Mouse (Mus musculus): ENCODE data around the gene Nmbr.

Nmbr gene
- long read RNA-seq, experiment 1, result 0 reads
- long read RNA-seq, experiment 2, result 0 reads

DNA sequence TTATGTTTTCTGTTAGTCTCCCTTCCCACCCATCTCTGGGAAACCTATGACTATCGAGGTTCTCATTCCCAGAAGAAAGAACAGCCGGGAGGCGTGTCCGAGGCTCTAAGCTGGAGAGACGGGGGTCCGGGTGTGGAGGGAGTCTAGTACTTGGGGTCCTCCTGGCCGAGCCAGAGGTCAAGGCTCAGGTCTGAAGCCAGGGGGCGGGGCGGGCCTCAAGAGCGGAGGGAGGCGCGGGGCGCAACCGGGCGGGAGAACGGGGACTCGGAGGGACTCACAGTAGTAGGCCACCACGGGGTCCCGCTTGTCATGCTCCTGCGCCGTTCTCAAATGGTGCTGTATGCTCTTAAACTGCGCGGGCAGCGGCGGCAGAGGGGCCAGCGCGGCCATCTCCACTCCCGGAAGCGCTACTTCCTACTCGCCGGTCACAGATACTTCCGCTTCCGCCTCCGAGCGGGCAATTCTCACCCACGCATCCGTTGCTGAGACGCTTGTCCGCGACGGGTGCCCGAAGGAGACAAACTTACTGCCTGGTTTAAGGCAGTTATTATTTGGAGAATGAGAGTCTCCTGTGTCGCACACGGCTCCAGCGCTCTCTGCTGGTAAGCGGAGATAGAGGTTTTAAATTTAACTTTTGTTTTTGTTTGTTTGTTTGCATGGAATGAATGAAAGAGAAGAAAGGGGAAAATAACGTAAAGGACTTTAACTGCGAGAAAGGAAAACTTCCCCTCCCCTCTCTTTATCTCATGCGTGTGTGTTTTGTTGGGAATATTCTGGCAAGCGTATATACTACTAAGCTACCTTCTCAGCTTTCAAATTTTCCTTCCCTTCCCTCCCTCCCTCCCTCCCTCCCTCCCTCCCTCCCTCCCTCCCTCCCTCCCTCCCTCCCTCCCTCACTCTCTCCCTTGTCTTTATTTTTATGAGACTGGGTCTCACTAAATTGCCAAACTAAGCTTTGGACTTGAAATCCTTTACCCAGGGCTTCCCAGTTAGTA lies at the start of gene Nmbr, which contains the start of gene Vta1:
Gene Nmbr, plus strand, starts transcription at position 520 of the 995 bp plus-strand sequence.
Gene Vta1, minus strand, starts transcription at position 489 of the 995 bp plus-strand sequence.
- intact Hi-C loops (cut with DNase I), result loop anchor here (2.0 to 5.0 kb wide), 2 partner anchors 255 to 303 kb away; no protein-coding TSS in a partner anchor

DNA sequence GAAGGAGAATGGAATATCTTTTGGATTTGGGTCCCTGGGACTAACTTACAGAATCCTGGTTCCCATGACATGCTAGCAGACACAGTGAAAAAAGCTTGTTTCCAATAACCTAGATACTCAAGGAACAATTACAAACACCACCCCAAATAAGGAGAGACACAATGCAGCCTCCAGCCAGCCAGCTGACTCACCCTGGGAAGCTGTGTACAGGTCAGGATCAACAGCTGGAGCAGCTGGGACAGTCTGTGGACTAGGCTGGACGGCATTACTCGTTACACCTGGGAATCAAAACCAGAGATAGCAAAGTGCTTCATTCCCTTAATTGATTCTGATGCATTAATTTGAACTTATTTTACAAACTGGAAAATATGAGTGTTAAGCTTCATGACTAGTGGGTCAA lies 44.5 kb upstream of the Nmbr start:
- intact Hi-C loops (cut with DNase I), result no loop called here

DNA sequence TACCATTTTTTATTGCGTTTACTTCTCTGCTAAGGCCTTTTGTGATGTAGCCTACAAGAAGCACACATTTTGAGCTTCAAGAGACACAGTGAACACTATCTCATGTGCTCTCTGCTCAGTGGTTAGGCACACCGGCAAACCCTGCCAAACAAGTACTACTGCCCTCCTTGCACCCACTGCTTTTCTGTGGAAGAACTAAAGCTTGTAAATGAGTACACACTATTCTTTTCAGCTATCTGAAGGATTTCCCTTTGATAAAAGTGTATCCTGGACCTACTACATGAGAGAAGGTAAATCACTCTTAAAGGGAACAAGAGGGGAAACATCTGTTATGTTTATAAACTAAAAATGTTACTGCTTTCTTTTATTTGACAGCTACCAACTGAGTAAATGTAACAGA lies 39.2 kb upstream of the Nmbr start:
- intact Hi-C loops (cut with DNase I), result no loop called here

DNA sequence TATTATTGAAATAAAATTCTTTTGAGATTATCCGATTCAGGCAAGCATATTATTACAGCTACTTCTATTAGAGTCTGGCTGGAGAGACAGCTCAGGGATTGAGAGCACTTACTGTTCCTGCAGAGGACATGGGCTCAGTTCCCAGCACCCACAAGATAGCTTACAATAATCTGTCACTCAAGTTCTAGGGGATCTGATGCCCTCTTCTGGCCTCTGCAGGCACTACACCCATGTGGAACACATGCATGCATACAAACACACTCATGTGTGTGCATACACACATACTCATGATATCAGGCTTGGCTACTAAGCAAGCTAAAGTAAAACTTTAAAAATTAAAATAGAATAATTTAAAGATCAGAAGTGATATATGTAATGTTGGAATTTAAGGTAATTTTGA lies 19.7 kb upstream of the Nmbr start:
- intact Hi-C loops (cut with DNase I), result no loop called here

DNA sequence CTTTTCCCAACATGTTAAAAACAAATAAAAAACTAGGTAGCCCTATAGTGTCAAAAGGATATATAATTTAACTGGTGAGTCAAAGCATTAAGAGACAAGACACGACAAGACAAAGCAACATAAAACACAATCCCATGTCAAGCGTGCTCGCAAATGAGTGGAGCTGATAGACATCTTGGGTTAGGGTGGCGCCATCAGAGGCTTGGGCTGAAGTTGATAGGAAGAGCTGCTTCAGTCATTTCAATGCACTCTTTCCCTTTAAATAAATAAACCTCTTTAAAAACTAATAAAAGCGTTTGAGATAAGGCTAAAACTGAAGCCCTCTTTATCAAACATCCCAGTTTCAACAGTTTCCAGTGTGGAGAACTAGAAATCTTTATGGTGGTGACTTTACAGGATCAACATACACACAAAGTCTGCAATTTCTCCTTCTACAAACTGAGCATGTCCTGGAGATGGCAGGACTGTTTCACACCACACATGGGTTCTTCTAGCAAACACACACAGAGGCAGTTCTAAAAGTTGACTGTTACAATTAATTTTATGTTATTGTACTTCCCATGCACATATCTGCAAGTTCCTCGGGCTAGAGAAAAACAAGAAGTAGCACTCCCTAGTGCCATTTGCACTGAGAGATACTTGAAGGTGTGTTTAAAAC lies 16.5 kb upstream of the Nmbr start:
- intact Hi-C loops (cut with DNase I), result no loop called here

DNA sequence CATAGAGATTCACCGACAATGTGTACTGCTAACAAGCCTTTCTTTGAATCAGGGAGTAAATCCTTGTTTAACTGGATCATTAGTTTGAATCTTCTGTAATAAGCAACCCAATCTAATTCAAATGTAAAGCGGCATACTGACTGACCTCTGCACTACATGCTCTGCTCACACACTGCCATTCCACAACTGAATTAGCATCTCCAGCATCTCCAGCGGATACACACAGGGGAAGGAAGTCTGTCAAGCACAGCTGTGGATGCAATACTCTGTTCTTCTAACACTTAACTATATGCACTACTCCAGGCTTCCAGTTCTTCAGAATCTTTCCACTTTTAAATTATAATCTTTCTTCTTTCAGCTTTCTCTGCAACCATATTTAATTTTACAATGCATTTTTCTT lies 15.0 kb upstream of the Nmbr start:
- intact Hi-C loops (cut with DNase I), result no loop called here

DNA sequence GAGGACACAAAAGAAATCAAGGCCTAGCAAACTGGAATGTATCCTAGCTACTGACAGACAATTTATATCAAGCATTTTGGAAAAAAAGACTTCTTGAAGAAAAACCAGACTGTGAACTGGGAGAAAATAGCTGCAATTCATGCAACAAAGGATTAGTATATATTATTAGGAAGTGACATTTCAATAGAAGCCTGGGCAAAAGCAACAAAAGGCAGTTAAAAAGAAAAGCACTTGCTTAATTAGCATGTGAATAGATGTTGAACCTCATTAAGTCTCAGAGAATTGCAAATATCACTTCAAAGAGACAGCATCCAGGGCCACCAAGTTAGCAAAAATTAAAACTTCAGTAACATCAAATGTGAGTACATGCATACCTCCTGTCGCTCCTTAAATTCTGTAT lies 2.2 kb upstream of the Nmbr start:
- intact Hi-C loops (cut with DNase I), result no loop called here

DNA sequence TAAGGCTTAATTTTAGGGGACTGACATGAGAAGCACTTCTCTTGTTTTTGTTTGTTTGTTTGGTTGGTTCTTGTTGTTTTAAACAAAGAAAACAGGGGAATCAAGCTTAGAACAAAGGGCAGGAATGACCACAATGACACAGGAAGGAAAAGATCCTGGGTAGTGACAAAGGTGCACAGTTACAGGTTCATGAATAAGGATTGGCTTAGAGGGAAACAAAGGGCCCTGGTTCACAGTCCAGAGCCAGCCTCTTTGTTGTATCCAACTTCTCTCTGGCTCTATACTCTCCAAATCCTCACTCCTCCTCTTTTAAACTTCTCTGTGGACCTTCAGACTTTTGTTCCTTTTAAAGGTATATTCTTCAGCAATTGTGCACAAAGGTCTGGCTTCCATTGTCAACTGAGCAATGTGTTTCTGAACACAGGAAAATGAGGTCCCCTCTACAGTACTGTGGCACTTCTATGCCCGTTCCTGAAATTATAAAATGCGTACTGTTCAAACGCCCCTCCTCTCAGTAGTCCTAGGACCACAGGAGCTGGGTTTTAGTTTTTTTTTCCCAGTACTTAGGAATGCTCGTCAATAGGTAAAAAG lies 1.5 kb upstream of the Nmbr start:
- intact Hi-C loops (cut with DNase I), result loop anchor here (2.0 kb wide), 1 partner anchor 253 kb away; no protein-coding TSS in a partner anchor

DNA sequence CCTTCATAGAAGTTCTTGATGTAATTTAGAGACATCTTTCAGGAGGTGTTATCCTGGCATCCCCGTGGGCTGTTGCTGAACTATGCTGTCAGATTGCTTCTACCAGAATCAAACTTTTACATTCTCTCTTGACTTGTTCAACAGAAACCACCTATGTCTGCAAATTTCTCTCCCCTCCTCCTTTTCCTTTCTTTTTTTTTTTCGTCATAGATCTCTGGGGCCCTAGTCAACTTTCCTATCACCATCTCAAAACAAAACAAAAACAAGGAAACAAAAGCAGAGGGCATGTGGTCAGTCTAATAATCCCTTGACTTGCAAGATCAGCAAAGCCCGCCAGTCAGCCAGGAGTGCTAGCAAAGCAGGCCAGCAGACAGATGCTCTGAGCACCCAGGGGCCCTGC lies 12.7 kb downstream of the Nmbr start, which contains the start of gene Gje1:
Gene Gje1, minus strand, starts transcription at position 101 of the 400 bp plus-strand sequence.
- intact Hi-C loops (cut with DNase I), result no loop called here

DNA sequence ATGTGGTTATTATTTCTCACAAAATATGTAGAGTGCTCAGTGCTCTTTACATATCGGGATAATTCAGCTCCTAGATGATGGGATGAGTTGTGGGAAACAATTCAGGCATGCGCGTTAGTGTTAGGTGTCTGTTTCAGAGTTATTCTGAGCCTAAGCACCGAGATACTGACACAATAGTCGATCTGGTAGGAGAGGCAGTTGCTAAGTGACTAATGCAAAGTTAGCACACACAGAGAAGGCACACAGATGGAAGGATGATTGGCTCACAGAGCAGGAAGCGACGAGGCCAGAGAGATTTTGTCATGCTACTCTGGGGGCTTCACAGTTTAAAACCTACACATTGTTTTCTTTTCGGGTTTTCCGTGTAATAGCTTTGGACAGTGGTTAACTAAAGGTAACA lies 20.3 kb downstream of the Nmbr start:
- intact Hi-C loops (cut with DNase I), result no loop called here

DNA sequence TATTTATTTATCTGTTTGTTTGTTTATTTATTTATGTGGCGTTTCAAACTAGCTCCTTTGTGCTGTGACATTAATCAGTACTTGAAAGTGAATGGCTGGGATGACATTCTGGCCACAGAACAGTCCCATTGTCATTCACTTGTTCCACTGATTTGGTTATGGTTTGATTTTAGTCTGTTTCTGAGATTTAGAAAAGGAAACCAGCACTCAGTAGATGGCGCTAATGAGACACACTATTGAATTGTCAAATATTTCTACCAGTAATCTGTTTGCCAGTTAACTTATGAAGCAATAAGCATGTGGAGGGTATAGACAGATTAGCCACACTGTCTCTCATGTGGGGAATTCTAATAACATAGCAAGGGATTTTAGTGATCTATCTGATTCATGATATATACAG lies 28.9 kb downstream of the Nmbr start:
- intact Hi-C loops (cut with DNase I), result no loop called here

DNA sequence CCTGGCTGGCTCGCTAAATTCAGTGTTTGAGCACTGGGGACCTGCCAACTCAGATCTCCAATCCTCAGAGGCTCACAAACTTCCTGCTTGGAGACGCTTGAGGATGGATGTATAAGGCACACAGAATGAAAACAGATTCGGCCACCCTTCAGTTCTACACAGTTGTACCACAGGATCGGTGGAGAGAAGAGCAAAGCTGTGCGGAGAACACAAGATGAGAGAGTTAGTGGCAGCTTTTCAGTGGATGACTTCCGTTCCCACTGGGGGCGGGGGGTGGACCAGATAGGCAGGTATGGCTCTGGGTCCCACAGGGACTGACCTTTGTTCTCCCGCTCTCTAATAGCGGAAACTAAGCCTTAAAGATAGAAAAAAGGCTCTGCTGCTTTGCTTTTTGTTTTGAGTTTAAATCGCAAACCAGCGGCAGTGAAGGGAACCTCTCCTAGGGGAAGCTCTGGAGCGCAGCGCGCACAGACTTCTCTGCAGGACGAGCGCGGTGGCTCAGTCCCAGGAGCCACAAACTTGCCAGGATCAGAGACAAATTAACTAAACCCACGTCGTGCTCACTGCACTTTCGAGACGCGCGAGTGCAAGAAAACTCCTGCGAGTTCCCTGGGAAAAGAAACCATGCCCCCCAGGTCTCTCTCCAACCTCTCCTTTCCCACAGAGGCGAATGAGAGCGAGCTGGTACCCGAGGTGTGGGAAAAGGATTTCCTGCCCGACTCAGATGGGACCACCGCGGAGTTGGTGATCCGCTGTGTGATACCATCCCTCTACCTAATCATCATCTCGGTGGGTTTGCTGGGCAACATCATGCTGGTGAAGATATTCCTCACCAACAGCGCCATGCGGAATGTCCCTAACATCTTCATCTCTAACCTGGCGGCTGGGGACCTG lies 54.5 kb downstream of the Nmbr start:
- intact Hi-C loops (cut with DNase I), result no loop called here

DNA sequence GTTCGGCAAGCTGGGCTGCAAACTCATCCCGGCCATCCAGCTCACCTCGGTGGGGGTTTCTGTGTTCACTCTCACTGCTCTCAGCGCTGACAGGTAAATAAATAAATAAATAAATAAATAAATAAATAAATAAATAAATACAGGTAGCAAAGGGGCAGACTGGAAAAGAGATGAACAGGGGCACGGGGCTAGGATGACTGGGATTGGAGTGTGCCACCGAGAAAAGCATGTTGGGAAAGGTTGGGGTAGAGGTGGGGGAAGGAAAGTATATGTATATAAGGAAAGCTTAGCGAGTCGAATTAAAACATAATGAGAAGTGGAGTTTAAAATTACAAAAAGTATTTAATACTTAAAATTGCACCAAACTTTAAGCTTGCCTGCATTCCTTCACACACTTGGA lies 55.2 kb downstream of the Nmbr start:
- intact Hi-C loops (cut with DNase I), result no loop called here

DNA sequence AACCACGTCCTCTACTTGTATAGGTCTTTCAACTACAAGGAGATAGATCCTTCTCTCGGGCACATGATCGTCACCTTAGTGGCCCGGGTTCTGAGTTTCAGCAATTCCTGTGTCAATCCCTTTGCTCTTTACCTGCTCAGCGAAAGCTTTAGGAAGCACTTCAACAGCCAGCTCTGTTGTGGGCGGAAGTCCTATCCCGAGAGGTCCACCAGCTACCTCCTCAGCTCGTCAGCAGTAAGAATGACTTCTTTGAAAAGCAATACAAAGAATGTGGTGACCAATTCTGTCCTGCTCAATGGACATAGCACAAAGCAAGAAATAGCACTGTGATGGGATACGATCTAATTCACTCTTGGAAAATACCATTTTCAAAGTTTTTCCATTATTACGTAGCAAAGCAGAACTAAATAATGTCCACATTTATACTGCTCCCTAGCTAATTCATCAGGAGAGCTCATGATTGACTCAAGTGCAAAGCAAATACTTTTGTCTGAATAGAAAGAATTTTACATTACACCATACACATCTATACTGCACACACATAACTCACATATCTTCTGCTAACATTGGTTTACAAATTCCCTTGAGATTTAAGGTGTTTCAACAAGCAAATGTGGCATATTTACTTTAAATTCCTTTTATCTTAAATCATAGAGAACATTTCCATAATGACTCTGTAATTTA lies 65.0 kb downstream of the Nmbr start:
- intact Hi-C loops (cut with DNase I), result no loop called here

DNA sequence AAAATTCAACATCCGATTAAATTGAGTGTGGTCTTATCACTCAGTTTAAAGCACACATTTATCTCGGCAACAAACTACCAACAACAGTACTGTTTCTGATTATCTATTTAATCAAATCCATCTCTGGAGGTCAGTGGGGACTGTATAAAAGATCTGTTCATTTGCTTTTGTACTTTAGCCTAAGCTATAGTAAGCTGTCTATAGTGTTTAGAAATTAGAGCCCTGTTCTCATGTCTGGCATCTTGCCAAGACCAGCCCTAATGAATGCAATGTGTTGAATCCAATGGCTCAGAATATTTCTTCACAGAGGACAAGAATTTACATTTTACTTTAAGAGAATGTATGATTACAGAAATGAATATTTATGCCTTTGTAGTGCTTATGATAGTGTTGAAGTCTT lies 69.1 kb downstream of the Nmbr start:
- intact Hi-C loops (cut with DNase I), result no loop called here

DNA sequence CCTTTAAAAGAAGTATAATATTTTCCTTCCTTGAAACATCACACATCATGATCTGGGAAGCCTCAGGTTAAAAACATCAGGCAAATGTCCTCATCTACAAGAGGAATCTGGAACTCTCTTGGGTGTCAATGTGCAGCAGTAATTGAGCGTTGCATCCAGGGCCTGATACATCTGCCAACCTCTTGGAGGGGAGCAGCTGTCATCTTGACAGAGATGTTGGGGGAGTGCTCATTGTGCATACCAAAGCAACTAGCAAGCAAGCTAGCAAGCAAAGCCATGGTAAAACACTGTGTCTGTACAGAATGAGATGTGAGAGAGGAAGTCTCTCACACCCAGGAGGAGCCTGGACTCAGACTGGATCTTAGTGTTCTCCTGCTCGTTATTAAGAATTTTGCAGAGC lies 84.6 kb downstream of the Nmbr start:
- intact Hi-C loops (cut with DNase I), result no loop called here

DNA sequence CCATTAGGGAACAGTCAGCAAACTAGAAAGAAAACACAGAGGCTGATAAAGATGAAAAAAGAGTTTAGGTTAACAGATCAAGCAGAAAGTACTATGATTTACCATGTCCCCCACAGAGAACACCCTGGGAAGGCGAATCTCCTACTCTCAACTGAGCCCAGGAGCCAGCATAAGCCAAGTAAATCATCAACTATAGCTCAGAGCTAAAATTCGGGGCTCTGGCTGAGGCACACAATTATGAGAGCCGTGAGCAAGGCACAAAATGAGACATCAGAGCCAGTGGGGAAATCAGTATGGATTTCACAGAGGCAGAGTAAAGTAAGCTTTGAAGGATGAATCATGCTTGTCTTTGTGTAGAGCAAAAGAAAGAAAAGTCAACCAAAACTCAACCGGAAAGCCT lies 111.6 kb downstream of the Nmbr start:
- intact Hi-C loops (cut with DNase I), result no loop called here
